Mouse (Mus musculus) midbrain, embryonic 16.5 days (tissue): Measurements from ENCODE around the gene Gm20696. TPM values are rescaled to one million over a fixed set of nuclear protein-coding genes. Genes with fewer than 3 reads are reported as not detected.

Experiments
- ATAC-seq: fragments of 200-750 bp; cut with Nextera tagmentation; 2 replicates; pipeline ENCODE4 v1.8.0; 2017; ENCODE audit warnings: moderate TSS enrichment
- H3K27ac ChIP-seq: fragments of 300-500 bp; sonication (generic); 2 replicates; pipeline ENCODE4 v1.5.1; 2014; ENCODE audit warnings: mild to moderate bottlenecking, low read length, mixed read lengths
- H3K27me3 ChIP-seq: fragments of 300-500 bp; sonication (generic); 2 replicates; pipeline ENCODE4 v1.6.1; 2014; ENCODE audit warnings: low read depth, low read length, mixed read lengths; ENCODE audit not compliant: control insufficient read depth, insufficient read depth
- H3K36me3 ChIP-seq: fragments of 300-500 bp; sonication (generic); 2 replicates; pipeline ENCODE4 v1.6.1; 2014; ENCODE audit warnings: mild to moderate bottlenecking, low read length, moderate library complexity, mixed read lengths; ENCODE audit not compliant: control insufficient read depth, insufficient read depth
- H3K4me1 ChIP-seq: fragments of 300-500 bp; sonication (generic); 2 replicates; pipeline ENCODE4 v1.6.1; 2014; ENCODE audit warnings: mild to moderate bottlenecking, low read length, mixed read lengths; ENCODE audit not compliant: control insufficient read depth, insufficient read depth
- H3K4me2 ChIP-seq: fragments of 300-500 bp; sonication (generic); 2 replicates; pipeline ENCODE4 v1.6.1; 2014; ENCODE audit warnings: mild to moderate bottlenecking, low read length, mixed read lengths
- H3K4me3 ChIP-seq: fragments of 300-500 bp; sonication (generic); 2 replicates; pipeline ENCODE4 v1.5.1; 2014; ENCODE audit warnings: low read depth, mild to moderate bottlenecking, low read length, moderate library complexity, mixed read lengths
- H3K9ac ChIP-seq: fragments of 300-500 bp; sonication (generic); 2 replicates; pipeline ENCODE4 v1.6.1; 2014; ENCODE audit warnings: low read depth, low read length, mixed read lengths
- H3K9me3 ChIP-seq: fragments of 300-500 bp; sonication (generic); replicated peaks from 2 replicates; pipeline ENCODE4 v1.6.1; 2014; ENCODE audit warnings: mild to moderate bottlenecking, low read length, mixed read lengths; ENCODE audit not compliant: control insufficient read depth, poor library complexity, severe bottlenecking
- WGBS: fragments of 180-500 bp; shearing (Covaris S2); extraction: QIAGEN DNeasy Blood & Tissue Kit; methylation state at CpG from one replicate; pipeline ENCODE4 v1.1.7; 2014; 5-methylcytosine and 5-hydroxymethylcytosine counted together
- polyA plus RNA-seq: library from polyadenylated mRNA; unstranded; fragments of >200 nt; fragmentation: Nextera tagmentation; extraction: Ambion mirVana; gene quantifications from 2 replicates; pipeline ENCODE4 v1.2.1, GENCODE M21; 2015

Gene Gm20696
- polyA plus RNA-seq, 1 experiment from 2014 or later = 2.4 TPM

DNA sequence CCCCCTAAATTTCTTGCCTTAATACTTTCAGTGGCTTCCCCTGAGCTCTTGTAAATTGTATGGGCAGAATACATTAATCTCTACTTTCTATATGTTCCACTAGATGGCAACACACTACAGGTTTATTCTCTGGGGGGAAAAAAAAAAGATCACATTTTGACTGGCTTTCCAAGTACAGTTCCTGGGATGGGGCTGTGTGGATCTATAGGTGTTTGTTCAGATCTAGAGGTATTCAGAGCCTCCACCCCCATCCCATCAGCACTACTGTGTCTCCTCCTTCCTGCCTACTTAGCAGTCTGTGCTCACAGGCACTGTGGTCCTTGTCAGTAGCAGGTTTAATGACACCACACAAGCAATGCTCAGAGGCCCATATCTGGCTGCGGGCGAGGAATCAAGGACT, 14.3 kb downstream of the Gm20696 start:
- Histone ChIP-seq H3K4me3 (no peak overlapping the region), H3K27ac (no peak overlapping the region), H3K4me2 (no peak overlapping the region), H3K9ac (no peak overlapping the region), H3K4me1 (0 out of 2 replicates have a peak, but pooled peaks cover 2% of the 10 kb centered on the region), H3K27me3 (no peaks in the 10 kb centered on the region), H3K9me3 (no peaks in the 10 kb centered on the region), H3K36me3 (no peaks in the 10 kb centered on the region)
- ATAC-seq = 0 out of 2 replicates have a peak, but pooled peaks have one; percentile 37
- 89% methylated on average over 2 of the region's 2 CpGs for WGBS

GRCm38 (mm10) chr6:99649307-99649706, 17.3 kb downstream of the Gm20696 start:
- Histone ChIP-seq H3K36me3 (no peaks in the 10 kb centered on the region), H3K4me3 (no peak overlapping the region), H3K9ac (no peak overlapping the region), H3K9me3 (no peaks in the 10 kb centered on the region), H3K4me2 (no peak overlapping the region), H3K4me1 (0 out of 2 replicates have a peak, but pooled peaks cover 2% of the 10 kb centered on the region), H3K27ac (no peak overlapping the region), H3K27me3 (no peaks in the 10 kb centered on the region)
- WGBS = 63% methylated on average over 2 of the region's 2 CpGs
- ATAC-seq = no peak

- Histone ChIP-seq H3K9me3 (no peaks in the 10 kb centered on the region), H3K9ac (no peak overlapping the region), H3K36me3 (no peaks in the 10 kb centered on the region), H3K4me3 (no peak overlapping the region), H3K27ac (no peak overlapping the region), H3K4me1 (no peaks in the 10 kb centered on the region), H3K4me2 (no peak overlapping the region), H3K27me3 (no peaks in the 10 kb centered on the region)
- ATAC-seq = no peak
- 66% methylated on average over 10 of the region's 10 CpGs for WGBS
Measured at GRCm38 (mm10) chr6:99646344-99646743, 20.3 kb downstream of the Gm20696 start.

- Histone ChIP-seq H3K27me3 (no peaks in the 10 kb centered on the region), H3K4me1 (no peaks in the 10 kb centered on the region), H3K9me3 (no peaks in the 10 kb centered on the region), H3K9ac (no peak overlapping the region), H3K4me3 (no peak overlapping the region), H3K36me3 (no peaks in the 10 kb centered on the region), H3K4me2 (no peak overlapping the region), H3K27ac (no peak overlapping the region)
- 90% methylated on average over 5 of the region's 5 CpGs for WGBS
- no peak for ATAC-seq
Measured at GRCm38 (mm10) chr6:99644876-99645275, 21.7 kb downstream of the Gm20696 start.

DNA sequence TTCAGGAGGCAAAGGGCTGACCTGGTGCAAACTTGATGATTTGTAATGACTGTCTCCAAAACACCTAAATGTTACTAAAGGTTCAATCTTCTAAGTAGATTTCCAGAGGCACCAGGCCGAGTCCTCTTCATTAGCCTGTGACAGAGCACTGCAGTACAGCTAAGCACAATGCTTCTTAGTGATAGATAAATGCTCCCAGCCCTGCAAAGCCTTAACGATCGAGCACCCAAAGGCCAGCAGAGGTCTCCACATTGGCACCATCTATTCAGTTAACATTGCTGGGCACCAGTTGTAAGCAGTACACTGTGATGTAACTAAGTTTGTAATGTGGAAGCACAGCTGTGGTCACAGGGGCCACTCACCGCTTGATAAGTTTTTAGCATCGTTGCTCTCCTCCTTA, 22.2 kb downstream of the Gm20696 start:
- H3K9me3 ChIP-seq = no peaks in the 10 kb centered on the region
- H3K36me3 ChIP-seq = 0 out of 2 replicates have a peak, but pooled peaks cover 2% of the 10 kb centered on the region
- 87% methylated on average over 5 of the region's 5 CpGs for WGBS
- H3K9ac ChIP-seq = no peak overlapping the region
- no peak overlapping the region for H3K27ac ChIP-seq
- no peaks in the 10 kb centered on the region for H3K4me1 ChIP-seq
- H3K4me3 ChIP-seq = no peak overlapping the region
- no peaks in the 10 kb centered on the region for H3K27me3 ChIP-seq
- H3K4me2 ChIP-seq = no peak overlapping the region
- no peak for ATAC-seq

- H3K4me1 ChIP-seq = no peaks in the 10 kb centered on the region
- H3K36me3 ChIP-seq = 0 out of 2 replicates have a peak, but pooled peaks cover 4% of the 10 kb centered on the region
- H3K27me3 ChIP-seq = no peaks in the 10 kb centered on the region
- H3K9ac ChIP-seq = no peak overlapping the region
- no peak overlapping the region for H3K4me3 ChIP-seq
- ATAC-seq = no peak
- H3K4me2 ChIP-seq = no peak overlapping the region
- H3K27ac ChIP-seq = no peak overlapping the region
- H3K9me3 ChIP-seq = no peaks in the 10 kb centered on the region
- WGBS = 53% methylated on average over 10 of the region's 10 CpGs
Measured at GRCm38 (mm10) chr6:99643439-99644199, 23.0 kb downstream of the Gm20696 start.

DNA sequence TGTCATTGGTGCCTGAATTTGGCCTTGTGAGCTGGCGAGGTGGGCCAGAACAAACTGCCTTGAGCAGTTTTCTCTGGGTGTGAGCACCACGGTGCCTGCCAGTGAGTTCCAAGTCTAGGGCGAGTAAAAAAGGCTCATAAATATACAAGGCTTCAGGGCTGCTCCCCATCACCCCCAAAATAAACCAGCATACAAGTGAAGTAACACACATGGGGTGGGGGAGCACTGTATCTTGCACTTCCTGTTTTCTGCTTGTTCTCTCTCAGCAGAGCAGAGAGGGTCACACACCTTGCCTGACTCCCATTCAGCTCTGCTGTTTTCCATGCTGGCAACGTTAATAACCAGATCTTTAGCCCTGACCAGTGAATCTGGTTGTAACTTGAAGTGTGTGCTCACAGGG, 29.1 kb downstream of the Gm20696 start:
- 76% methylated on average over 4 of the region's 4 CpGs for WGBS
- no peak overlapping the region for H3K27ac ChIP-seq
- H3K4me2 ChIP-seq = no peak overlapping the region
- H3K4me3 ChIP-seq = no peak overlapping the region
- peaks cover 2% of the 10 kb centered on the region; the same call in 1 of the 2 replicates for H3K4me1 ChIP-seq
- no peaks in the 10 kb centered on the region for H3K9me3 ChIP-seq
- 0 out of 2 replicates have a peak, but pooled peaks cover 8% of the 10 kb centered on the region for H3K36me3 ChIP-seq
- ATAC-seq = no peak
- H3K27me3 ChIP-seq = no peaks in the 10 kb centered on the region
- H3K9ac ChIP-seq = no peak overlapping the region

DNA sequence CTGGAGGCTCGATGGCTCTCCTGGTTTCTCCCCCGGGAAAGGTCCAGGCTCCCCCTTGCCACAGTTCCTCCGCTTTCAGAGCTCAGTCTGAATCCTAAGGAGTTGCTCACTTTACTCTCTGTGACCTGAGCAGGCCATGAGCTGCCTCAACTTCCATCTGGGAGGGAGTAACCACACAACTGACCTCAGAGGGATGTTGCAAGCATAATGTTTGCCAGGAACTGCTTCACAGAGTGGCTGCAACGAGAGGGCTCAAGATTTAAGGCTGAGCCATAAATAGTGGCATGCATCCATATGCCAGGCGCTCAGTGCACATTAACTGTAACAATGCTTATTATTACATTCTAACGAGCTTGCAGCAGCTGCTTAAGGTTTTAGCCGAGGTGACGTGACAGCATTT, 29.8 kb downstream of the Gm20696 start:
- H3K9me3 ChIP-seq = no peaks in the 10 kb centered on the region
- WGBS = 61% methylated on average over 8 of the region's 8 CpGs
- H3K27me3 ChIP-seq = no peaks in the 10 kb centered on the region
- H3K36me3 ChIP-seq = 0 out of 2 replicates have a peak, but pooled peaks cover 8% of the 10 kb centered on the region
- H3K9ac ChIP-seq = no peak overlapping the region
- H3K4me1 ChIP-seq = peaks cover 2% of the 10 kb centered on the region; the same call in 1 of the 2 replicates
- no peak overlapping the region for H3K4me3 ChIP-seq
- H3K4me2 ChIP-seq = no peak overlapping the region
- H3K27ac ChIP-seq = no peak overlapping the region
- no peak for ATAC-seq

DNA sequence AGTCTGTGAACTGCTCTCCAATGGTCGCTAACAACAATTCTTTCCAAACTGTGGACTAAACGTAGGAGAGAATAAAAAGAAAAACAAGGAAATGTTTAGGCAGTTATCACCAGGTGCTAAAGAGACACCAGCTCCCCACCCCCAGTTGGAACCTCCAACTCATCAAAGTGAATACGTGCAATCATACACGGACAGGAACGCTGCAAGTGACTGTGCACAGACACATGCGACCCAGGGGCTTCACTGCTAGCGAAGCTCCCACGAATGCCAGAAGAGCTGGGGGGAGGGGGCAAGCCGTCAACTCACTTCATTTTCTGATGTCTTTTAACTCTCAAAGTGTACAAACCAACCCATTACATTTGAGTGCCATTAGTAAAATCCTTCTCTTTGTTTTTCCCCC, 30.5 kb downstream of the Gm20696 start:
- WGBS = 43% methylated on average over 9 of the region's 9 CpGs
- no peak for ATAC-seq
- Histone ChIP-seq H3K27me3 (no peaks in the 10 kb centered on the region), H3K27ac (no peak overlapping the region), H3K4me2 (no peak overlapping the region), H3K4me1 (peaks cover 2% of the 10 kb centered on the region; the same call in 1 of the 2 replicates), H3K9ac (no peak overlapping the region), H3K4me3 (no peak overlapping the region), H3K9me3 (no peaks in the 10 kb centered on the region), H3K36me3 (0 out of 2 replicates have a peak, but pooled peaks cover 8% of the 10 kb centered on the region)
